Mouse (Mus musculus) thymus, postnatal 0 days (tissue): ENCODE results near the gene I0C0044D17Rik. TPM values are rescaled to one million over a fixed set of nuclear protein-coding genes. Genes with fewer than 3 reads are reported as not detected.

Experiments
- DNase-seq: peaks from one replicate; pipeline ENCODE4 v3.0.0-alpha.2; 2015; ENCODE audit warnings: low spot score
- polyA plus RNA-seq: library from polyadenylated mRNA; unstranded; fragments of >200 nt; fragmentation: Nextera tagmentation; extraction: Ambion mirVana; gene quantifications from 2 replicates; pipeline ENCODE4 v1.2.1, GENCODE M21; 2015

Gene I0C0044D17Rik
- polyA plus RNA-seq, 1 experiment from 2014 or later: not detected

- no peak for DNase-seq
Measured at GRCm38 (mm10) chr4:98831726-98832125, 8.1 kb upstream of the I0C0044D17Rik start.

- no peak for DNase-seq
Measured at GRCm38 (mm10) chr4:98826701-98827100, 3.1 kb upstream of the I0C0044D17Rik start.

- DNase-seq: no peak
Measured at GRCm38 (mm10) chr4:98823047-98823446, 593 bp downstream of the I0C0044D17Rik start.

- no peak for DNase-seq
Measured at GRCm38 (mm10) chr4:98822478-98822877, 1.2 kb downstream of the I0C0044D17Rik start.

- no peak for DNase-seq
Measured at GRCm38 (mm10) chr4:98819216-98819755, 4.4 kb downstream of the I0C0044D17Rik start.

DNA sequence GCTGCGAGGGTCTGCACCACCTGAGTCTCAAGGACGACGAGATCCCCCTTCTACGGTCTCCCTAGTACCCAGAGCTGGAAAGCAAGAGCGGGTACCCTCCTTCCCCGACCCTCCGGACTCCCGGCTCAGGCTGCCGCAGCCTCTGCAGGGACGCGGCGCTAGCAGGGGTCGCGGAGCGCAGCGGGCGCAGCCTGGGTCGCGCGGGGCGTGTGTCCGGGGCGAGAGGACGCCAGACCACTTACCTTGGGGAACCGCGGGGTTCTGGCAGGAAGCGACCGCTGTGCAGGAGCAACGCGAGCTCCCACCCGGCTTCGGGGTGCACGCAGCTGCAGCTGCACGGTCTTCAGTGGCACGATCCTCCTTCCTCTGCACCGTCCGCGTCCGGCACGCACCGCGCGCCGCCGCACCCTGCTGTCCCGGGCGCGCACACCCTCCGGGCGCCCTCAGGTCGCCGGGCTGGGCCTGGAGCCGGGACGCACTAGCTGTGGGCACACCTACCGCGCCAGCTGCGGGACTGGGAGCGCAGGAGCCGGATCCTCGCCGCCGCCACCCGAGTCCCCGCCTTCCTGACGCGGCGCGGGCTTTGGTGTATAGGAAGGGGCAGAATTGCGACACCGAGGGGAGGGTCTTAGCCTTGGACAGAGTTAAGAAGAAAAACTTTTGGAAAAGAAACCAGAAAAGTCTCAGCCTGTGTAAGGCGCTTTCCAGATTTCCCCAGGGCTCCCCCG is 6.3 kb downstream of the I0C0044D17Rik start, which contains the start of gene Kank4:
Kank4 (minus strand) TSS at position 354 of the 728 bp plus-strand sequence.
- no peak for DNase-seq

DNA sequence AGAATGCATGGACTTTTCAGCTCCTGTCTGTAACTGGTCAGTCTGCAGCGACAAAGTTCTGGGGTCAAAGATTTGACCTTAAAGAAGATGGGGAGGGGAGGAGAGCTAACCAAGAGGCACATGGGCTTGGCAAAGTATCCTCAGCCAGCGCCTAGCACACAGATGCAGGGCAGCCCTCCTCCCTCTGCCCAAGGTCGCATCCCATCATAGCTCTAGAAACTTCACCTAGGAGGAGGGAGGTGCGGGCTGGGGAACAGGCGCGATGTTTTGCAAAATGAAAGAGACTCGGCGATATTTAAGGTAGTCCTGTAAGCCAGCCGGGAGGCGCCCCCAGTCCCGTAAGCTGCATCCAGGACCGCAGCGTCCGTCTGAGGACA is 6.8 kb downstream of the I0C0044D17Rik start:
- DNase-seq: no peak

DNA sequence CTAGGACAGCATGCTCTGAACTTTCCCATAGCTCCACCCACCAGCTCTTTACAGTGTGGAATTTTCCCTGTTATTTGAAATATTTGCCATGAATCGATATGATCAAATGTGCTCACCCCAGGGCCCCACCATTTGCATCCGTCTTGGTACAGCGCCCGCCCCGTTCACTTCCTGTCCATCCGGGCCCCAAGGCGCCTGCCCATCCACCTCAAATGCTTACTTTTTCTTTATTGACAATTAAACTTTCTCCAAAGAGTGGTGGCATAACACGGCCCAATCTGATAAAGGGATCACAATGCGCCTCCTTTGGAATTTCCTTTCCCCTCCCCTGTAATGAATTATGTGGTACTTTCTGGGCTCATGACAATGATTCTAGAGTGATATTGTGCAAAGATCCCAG is 17.3 kb downstream of the I0C0044D17Rik start:
- DNase-seq: no peak

GRCm38 (mm10) chr4:98805291-98806048 is 18.2 kb downstream of the I0C0044D17Rik start:
- DNase-seq: no peak

DNA sequence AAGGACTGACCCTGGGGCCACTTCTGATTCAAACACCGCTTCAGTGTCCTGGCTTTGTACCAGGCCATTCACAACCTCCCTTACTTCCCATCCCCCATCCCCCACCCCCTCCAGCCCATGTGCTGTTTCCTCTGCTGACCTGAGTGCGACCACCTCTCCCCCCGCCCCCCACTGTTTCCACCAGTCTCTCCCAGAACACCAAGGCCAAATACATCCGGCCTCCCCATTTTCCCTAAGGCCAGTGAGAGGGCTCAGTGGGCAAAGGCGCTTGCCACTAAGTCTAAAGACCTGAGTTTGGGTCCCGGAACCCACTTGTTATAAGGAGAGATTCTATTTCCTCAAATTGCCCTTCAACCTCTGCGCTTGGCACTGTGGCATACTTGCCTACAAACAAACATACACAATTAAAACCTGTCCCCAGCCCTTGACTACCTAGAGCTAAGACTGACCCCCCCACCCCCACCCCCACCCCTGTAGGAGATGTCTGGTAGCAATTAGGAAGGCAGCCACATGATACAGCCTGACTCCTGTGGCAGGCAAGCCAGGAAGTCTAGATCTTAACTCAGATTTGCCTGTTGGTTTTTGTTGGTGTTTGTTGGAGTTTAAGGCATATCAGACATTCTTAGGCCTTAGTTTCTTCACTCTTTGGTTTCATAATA is 19.0 kb downstream of the I0C0044D17Rik start:
- no peak for DNase-seq

DNA sequence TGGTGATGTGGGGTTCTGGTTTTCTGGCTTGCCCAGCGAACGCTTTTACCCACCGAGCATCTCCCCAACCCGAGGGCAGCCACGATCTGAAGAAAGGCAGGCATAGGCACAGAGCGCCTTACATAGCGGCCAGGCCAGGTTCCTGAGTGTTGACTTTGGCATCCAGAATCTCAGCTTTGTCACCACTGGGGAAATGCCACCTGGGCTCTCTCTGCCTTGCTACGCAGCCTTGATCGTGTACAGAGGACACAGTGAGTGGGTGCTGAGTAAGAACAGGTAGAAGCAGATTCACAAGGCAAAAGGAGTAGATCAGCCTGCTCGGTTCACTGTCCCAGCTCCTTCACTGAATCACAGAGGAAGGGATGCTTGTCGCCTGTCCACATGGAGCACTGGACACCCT is 21.9 kb downstream of the I0C0044D17Rik start:
- DNase-seq: no peak

DNA sequence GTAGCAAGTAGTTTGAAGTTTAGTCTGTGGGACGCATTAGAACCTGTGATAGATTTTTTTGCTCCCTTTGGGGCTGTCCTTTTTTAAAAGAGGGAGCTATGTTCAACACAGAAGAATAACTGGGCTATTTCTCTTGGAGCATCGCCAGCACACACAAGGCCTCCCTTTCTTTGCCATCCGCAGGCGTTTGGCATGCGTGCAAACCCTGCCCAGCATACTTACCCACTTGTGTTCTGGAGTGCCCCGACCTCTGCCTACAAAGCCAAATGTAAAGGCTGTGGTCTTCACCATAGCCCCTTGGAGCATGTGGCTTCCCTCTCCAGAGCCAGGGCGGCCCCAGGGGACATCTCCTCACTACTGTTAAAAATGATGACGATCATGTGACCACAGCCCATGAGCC is 22.8 kb downstream of the I0C0044D17Rik start:
- no peak for DNase-seq

DNA sequence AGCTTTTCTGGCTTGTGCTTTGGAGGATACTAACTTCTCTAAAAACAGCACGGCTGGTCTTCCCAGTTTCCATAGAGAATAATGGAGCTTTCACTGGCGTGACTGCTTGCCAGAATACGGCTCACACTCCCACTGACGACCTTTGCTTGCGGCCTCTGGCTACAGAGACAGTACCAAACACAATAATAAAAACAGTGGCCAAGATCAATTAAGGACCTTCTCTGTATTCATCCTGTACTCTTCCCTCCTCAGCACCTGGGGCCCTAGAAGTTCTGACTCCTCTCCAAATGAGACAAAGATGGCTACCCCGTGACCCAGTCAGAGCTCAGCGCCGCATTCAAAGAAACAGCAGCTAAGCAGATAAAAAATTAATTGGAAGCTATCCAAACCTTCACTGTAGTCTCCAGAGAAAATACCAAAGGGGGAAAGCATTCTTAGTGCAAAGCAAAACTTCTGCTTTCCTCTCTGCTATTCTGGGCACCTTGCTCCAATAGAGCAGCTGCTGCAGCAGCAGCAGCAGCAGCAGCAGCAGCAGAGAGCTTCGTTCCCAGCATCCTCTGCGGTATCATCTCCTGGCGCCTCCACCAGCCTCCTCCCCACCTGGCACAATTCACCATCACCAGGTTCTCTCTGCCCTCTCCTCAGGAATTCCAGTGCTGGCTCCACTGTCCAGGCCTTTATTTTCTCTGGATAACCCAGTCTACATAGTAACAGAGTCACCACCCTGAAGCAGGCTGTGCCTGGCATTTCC is 26.9 kb downstream of the I0C0044D17Rik start:
- no peak for DNase-seq

- DNase-seq: no peak
Measured at GRCm38 (mm10) chr4:98795241-98795640, 28.4 kb downstream of the I0C0044D17Rik start.

DNA sequence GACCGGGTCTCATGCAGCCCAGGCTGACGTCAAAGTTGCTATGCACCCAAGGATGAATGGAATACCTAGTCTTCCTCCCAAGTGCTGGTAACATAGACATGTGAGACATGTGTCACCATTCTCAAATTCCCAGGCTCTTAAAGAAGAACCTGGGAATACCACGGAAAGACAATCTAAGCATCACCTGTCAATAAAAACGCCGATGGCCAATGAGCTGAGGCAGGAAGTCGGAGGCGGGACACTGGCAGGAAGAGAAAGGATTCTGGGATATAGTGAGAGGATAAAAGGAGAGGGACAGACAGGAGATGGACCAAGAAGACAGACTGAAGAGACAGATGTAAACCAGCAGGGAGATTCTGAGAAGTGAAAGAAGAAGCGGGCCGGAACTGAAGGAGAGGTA is 30.2 kb downstream of the I0C0044D17Rik start:
- DNase-seq: no peak

- DNase-seq: no peak
Measured at GRCm38 (mm10) chr4:98790721-98791120, 32.9 kb downstream of the I0C0044D17Rik start.

- DNase-seq: no peak
Measured at GRCm38 (mm10) chr4:98789861-98790311, 33.8 kb downstream of the I0C0044D17Rik start.

GRCm38 (mm10) chr4:98789133-98789765 is 34.4 kb downstream of the I0C0044D17Rik start:
- DNase-seq: no peak

DNA sequence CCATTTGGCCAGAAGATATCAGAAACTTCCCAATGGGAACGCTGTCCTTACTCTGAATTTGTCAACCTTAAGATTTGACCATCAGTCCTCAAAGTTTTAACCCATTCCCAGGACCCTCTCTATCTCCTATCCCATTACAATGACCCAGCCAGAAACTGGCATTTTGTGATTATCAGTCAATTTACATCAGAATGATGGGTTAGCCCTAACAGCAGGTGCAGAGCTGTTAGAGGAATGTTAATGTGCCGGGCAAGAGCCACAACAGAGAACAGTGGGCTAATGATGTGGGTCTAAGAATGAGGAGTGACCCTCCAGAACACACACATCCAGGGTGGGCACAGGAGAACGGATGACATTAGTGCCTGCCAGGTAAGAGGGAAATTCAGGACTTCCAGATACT is 37.4 kb downstream of the I0C0044D17Rik start:
- no peak for DNase-seq

GRCm38 (mm10) chr4:98785851-98786250 is 37.8 kb downstream of the I0C0044D17Rik start:
- no peak for DNase-seq

DNA sequence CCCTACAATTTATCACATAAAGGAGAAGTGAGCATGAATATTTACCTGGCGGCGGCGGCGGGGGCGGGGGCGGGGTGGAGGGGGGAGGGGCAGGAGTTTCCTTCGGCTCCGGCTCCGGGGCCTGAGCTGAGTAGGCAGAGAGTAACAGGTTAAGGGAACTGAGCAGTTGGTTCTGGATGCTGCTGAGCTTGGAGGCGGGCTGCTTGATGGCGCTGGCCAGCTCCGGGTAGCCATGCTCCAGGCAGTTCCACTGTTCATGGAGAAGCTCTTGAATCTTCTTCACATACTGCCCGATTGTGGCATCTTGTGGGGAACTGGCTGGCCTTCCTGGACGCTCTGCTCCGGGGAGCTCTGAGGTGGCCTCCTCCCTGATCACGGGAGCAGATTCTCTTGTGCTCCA is 45.4 kb downstream of the I0C0044D17Rik start:
- DNase-seq: no peak
